Mouse (Mus musculus) cerebellum, adult 2 months (tissue): ENCODE results near the gene Odf2l.

ENCODE experiments used
- CTCF ChIP-seq: fragments of 200-500 bp; IDR thresholded peaks from 2 replicates; pipeline ENCODE4 v1.5.1; 2011; ENCODE audit warnings: low read depth, mild to moderate bottlenecking, control low read depth, low read length, moderate library complexity, borderline replicate concordance; ENCODE audit not compliant: insufficient read depth
- POLR2A ChIP-seq: fragments of 200-500 bp; IDR thresholded peaks from 2 replicates; pipeline ENCODE4 v1.6.1; 2011; ENCODE audit warnings: low read length, control low read depth, borderline replicate concordance; ENCODE audit not compliant: insufficient read depth

GRCm38 (mm10) chr3:145086180-145086579 is 32.2 kb upstream of the Odf2l start:
- TF ChIP-seq CTCF (no peak), POLR2A (no peak)
